Mouse (Mus musculus): ENCODE results near the gene Ahnak2. TPM values are rescaled to one million over a fixed set of nuclear protein-coding genes. Genes with fewer than 3 reads are reported as not detected.
"Not testable (repeated sequence)": the region's sequence is repeated elsewhere in the genome, so short reads cannot be mapped to it uniquely, and the experiment has no call there.

The Ahnak2 gene
- polyA plus RNA-seq (2015; fragmentation: Nextera tagmentation; extraction: Ambion mirVana): 4.5 and 5.7 TPM in 2 replicates

- H3K9me3 ChIP-seq (replicated peaks): no peaks in the 10 kb centered on the region
- H3K4me3 ChIP-seq (replicated peaks): peak within 1 kb of the TSS; percentile 54
- H3K36me3 ChIP-seq: no peaks in the 10 kb centered on the region
- peaks cover 30% of the 10 kb centered on the region for H3K4me1 ChIP-seq
- H3K9ac ChIP-seq (replicated peaks): peak within 1 kb of the TSS; percentile 52
- H3K27ac ChIP-seq (replicated peaks): no peak within 1 kb of the TSS
- ATAC-seq (ENCODE audit: low FRiP score): peak; percentile 56
- WGBS: 5% methylated on average over 41 of the region's 69 CpGs
- H3K27me3 ChIP-seq (replicated peaks): peaks cover 29% of the 10 kb centered on the region
- H3K4me2 ChIP-seq: peak within 1 kb of the TSS; percentile 97
Observed at GRCm38 (mm10) chr12:112801864-112802846, at the start of gene Ahnak2. Gene Ahnak2, minus strand, starts transcription at chr12:112802657.

- no peak for ATAC-seq (ENCODE audit: low FRiP score)
- no peaks in the 10 kb centered on the region for H3K4me1 ChIP-seq
- H3K36me3 ChIP-seq: no peaks in the 10 kb centered on the region
- H3K9ac ChIP-seq (replicated peaks): no peak overlapping the region
- 56% methylated on average over 8 of the region's 8 CpGs for WGBS
- H3K4me2 ChIP-seq: no peak overlapping the region
- H3K4me3 ChIP-seq (replicated peaks): no peak overlapping the region
- H3K27ac ChIP-seq (replicated peaks): no peak overlapping the region
- no peaks in the 10 kb centered on the region for H3K9me3 ChIP-seq (replicated peaks)
- H3K27me3 ChIP-seq (replicated peaks): no peaks in the 10 kb centered on the region
Observed at GRCm38 (mm10) chr12:112851116-112851515, 48.7 kb upstream of the Ahnak2 start.

- Histone ChIP-seq H3K4me1 (no peaks in the 10 kb centered on the region), H3K4me2 (no peak overlapping the region), H3K36me3 (no peaks in the 10 kb centered on the region), H3K9ac (replicated peaks) (no peak overlapping the region), H3K9me3 (replicated peaks) (no peaks in the 10 kb centered on the region), H3K27me3 (replicated peaks) (no peaks in the 10 kb centered on the region), H3K27ac (replicated peaks) (no peak overlapping the region), H3K4me3 (replicated peaks) (no peak overlapping the region)
- ATAC-seq (ENCODE audit: low FRiP score): no peak
- WGBS: 92% methylated on average over 9 of the region's 9 CpGs
Observed at GRCm38 (mm10) chr12:112850344-112850743, 47.9 kb upstream of the Ahnak2 start.

- no peak overlapping the region for H3K9ac ChIP-seq (replicated peaks)
- ATAC-seq (ENCODE audit: low FRiP score): no peak
- H3K9me3 ChIP-seq (replicated peaks): no peaks in the 10 kb centered on the region
- H3K27ac ChIP-seq (replicated peaks): no peak overlapping the region
- 81% methylated on average over 11 of the region's 11 CpGs for WGBS
- no peak overlapping the region for H3K4me2 ChIP-seq
- H3K4me1 ChIP-seq: no peaks in the 10 kb centered on the region
- no peaks in the 10 kb centered on the region for H3K36me3 ChIP-seq
- no peaks in the 10 kb centered on the region for H3K27me3 ChIP-seq (replicated peaks)
- H3K4me3 ChIP-seq (replicated peaks): no peak overlapping the region
Observed at GRCm38 (mm10) chr12:112849235-112850022, 47.0 kb upstream of the Ahnak2 start.

GRCm38 (mm10) chr12:112847880-112848279 lies 45.4 kb upstream of the Ahnak2 start:
- Histone ChIP-seq H3K4me2 (no peak overlapping the region), H3K4me3 (replicated peaks) (no peak overlapping the region), H3K9ac (replicated peaks) (no peak overlapping the region), H3K9me3 (replicated peaks) (no peaks in the 10 kb centered on the region), H3K4me1 (no peaks in the 10 kb centered on the region), H3K27ac (replicated peaks) (no peak overlapping the region), H3K27me3 (replicated peaks) (no peaks in the 10 kb centered on the region), H3K36me3 (no peaks in the 10 kb centered on the region)
- no peak for ATAC-seq (ENCODE audit: low FRiP score)
- WGBS: 89% methylated on average over 2 of the region's 2 CpGs

- no peaks in the 10 kb centered on the region for H3K4me1 ChIP-seq
- H3K9me3 ChIP-seq (replicated peaks): no peaks in the 10 kb centered on the region
- H3K4me3 ChIP-seq (replicated peaks): no peak overlapping the region
- no peaks in the 10 kb centered on the region for H3K27me3 ChIP-seq (replicated peaks)
- H3K9ac ChIP-seq (replicated peaks): no peak overlapping the region
- no peaks in the 10 kb centered on the region for H3K36me3 ChIP-seq
- no peak; the same call in 1 of the 2 replicates for ATAC-seq (ENCODE audit: low FRiP score)
- no peak overlapping the region for H3K27ac ChIP-seq (replicated peaks)
- no peak overlapping the region for H3K4me2 ChIP-seq
- 24% methylated on average over 3 of the region's 3 CpGs for WGBS
Observed at GRCm38 (mm10) chr12:112843803-112844202, 41.3 kb upstream of the Ahnak2 start.

GRCm38 (mm10) chr12:112842128-112842527 lies 39.7 kb upstream of the Ahnak2 start:
- not testable (repeated sequence) for H3K27me3 ChIP-seq (replicated peaks); H3K9ac ChIP-seq (replicated peaks); H3K4me3 ChIP-seq (replicated peaks); H3K4me2 ChIP-seq; H3K36me3 ChIP-seq; H3K4me1 ChIP-seq; H3K27ac ChIP-seq (replicated peaks); H3K9me3 ChIP-seq (replicated peaks); ATAC-seq (ENCODE audit: low FRiP score)
- 83% methylated on average over 2 of the region's 2 CpGs for WGBS

GRCm38 (mm10) chr12:112841338-112841892 lies 39.0 kb upstream of the Ahnak2 start:
- 67% methylated on average over 4 of the region's 4 CpGs for WGBS
- H3K9me3 ChIP-seq (replicated peaks); ATAC-seq (ENCODE audit: low FRiP score); H3K36me3 ChIP-seq; H3K4me3 ChIP-seq (replicated peaks); H3K4me1 ChIP-seq; H3K27me3 ChIP-seq (replicated peaks); H3K9ac ChIP-seq (replicated peaks); H3K4me2 ChIP-seq; H3K27ac ChIP-seq (replicated peaks): not testable (repeated sequence)

- WGBS: 83% methylated on average over 25 of the region's 25 CpGs
- no peak overlapping the region for H3K9ac ChIP-seq (replicated peaks)
Observed at GRCm38 (mm10) chr12:112840209-112841086, 38.0 kb upstream of the Ahnak2 start.

GRCm38 (mm10) chr12:112835046-112835445 lies 32.6 kb upstream of the Ahnak2 start:
- Histone ChIP-seq H3K36me3 (peaks cover 13% of the 10 kb centered on the region; the same call in 1 of the 2 replicates), H3K27me3 (replicated peaks) (no peaks in the 10 kb centered on the region), H3K4me3 (replicated peaks) (no peak overlapping the region), H3K27ac (replicated peaks) (no peak overlapping the region), H3K4me1 (peaks cover 19% of the 10 kb centered on the region), H3K4me2 (no peak overlapping the region), H3K9ac (replicated peaks) (no peak overlapping the region), H3K9me3 (replicated peaks) (no peaks in the 10 kb centered on the region)
- ATAC-seq (ENCODE audit: low FRiP score): no peak
- 79% methylated on average over 2 of the region's 2 CpGs for WGBS

More at GRCm38 (mm10) chr12:112840209-112841086, 38.0 kb upstream of the Ahnak2 start:
- H3K27ac ChIP-seq (replicated peaks): no peak overlapping the region
- H3K36me3 ChIP-seq: no peaks in the 10 kb centered on the region
- H3K4me3 ChIP-seq (replicated peaks): no peak overlapping the region
- no peak overlapping the region for H3K4me2 ChIP-seq
- H3K27me3 ChIP-seq (replicated peaks): no peaks in the 10 kb centered on the region
- no peak for ATAC-seq (ENCODE audit: low FRiP score)
- H3K4me1 ChIP-seq: no peaks in the 10 kb centered on the region
- no peaks in the 10 kb centered on the region for H3K9me3 ChIP-seq (replicated peaks)

GRCm38 (mm10) chr12:112833527-112833926 lies 31.1 kb upstream of the Ahnak2 start:
- WGBS: 87% methylated on average over 6 of the region's 6 CpGs
- Histone ChIP-seq H3K4me3 (replicated peaks) (no peak overlapping the region), H3K4me1 (peaks cover 22% of the 10 kb centered on the region), H3K9ac (replicated peaks) (no peak overlapping the region), H3K27me3 (replicated peaks) (no peaks in the 10 kb centered on the region), H3K9me3 (replicated peaks) (no peaks in the 10 kb centered on the region), H3K27ac (replicated peaks) (no peak overlapping the region), H3K36me3 (peaks cover 13% of the 10 kb centered on the region; the same call in 1 of the 2 replicates), H3K4me2 (no peak overlapping the region)
- no peak for ATAC-seq (ENCODE audit: low FRiP score)
